Comparison of ENCODE assay signal across 23 mouse cellular contexts in the genomic region with DNA sequence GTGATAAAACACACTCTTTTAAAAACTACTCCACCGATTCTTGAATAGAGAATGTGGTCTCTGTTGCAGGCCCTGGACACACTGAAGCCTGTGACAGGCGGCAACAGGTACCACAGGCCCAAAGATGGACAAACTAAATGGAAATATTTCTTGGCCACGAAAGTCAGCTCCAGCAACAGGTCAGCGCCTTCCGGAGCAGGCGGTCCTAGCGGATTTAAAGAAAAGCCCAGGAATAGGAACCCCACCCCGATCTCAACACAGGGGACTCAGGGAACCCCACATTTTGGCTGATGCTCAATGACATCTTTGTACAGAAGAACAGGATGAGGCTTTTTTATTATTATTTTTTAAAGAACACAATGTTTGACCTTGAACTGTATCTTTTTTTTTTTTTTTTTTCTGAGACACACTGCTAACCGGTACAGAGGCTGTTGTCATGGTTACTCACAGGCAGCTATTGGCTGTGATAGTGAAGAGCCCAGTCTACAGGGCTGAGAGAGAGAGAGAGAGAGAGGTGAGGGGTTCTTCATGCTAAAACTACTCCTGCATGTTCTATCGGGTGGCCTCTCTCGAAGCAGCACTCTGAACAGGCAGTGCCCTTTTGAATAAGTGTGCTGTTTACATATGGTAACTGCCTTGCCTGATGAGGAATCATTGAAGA.
DNase-seq lines count a peak whose midpoint lies in the region; ATAC-seq lines count a peak whose summit lies in the region.
"Had no signal": no experiment of that assay in that cellular context is flagged by ENCODE, and none has a peak within 500 bp of the region (broad histone marks: within the 10 kb centered on the region; RNA-seq: fewer than 3 reads in every experiment).

No protein-coding gene starts in this region.

- H3K27ac ChIP-seq in neural tube, embryonic 13.5 days (replicated peaks) = no peak overlapping the region
- no peak overlapping the region for H3K27ac ChIP-seq in forebrain, embryonic 15.5 days (replicated peaks)
- no peak overlapping the region for H3K27ac ChIP-seq in midbrain, embryonic 14.5 days (replicated peaks; ENCODE audit: low read depth, low read length)
- H3K27ac ChIP-seq: embryonic facial prominence, embryonic 12.5 days; heart, embryonic 13.5 days; intestine, embryonic 15.5 days; limb, embryonic 13.5 days; liver, embryonic 13.5 days; stomach, postnatal 0 days had no signal

- H3K9ac ChIP-seq in neural tube, embryonic 13.5 days = no peak overlapping the region
- H3K9ac ChIP-seq in forebrain, embryonic 15.5 days (replicated peaks) = no peak overlapping the region
- no peak overlapping the region for H3K9ac ChIP-seq in midbrain, embryonic 14.5 days (replicated peaks; ENCODE audit: low read length)
- H3K9ac ChIP-seq: embryonic facial prominence, embryonic 12.5 days; heart, embryonic 13.5 days; intestine, embryonic 15.5 days; limb, embryonic 13.5 days; liver, embryonic 13.5 days; lung, embryonic 14.5 days had no signal

- no peak overlapping the region for H3K4me2 ChIP-seq in neural tube, embryonic 13.5 days
- H3K4me2 ChIP-seq in forebrain, embryonic 15.5 days (replicated peaks) = no peak overlapping the region
- no peak overlapping the region for H3K4me2 ChIP-seq in midbrain, embryonic 14.5 days (ENCODE audit: low read length)
- H3K4me2 ChIP-seq: embryonic facial prominence, embryonic 12.5 days; heart, embryonic 13.5 days; intestine, embryonic 15.5 days; limb, embryonic 13.5 days; liver, embryonic 13.5 days; lung, embryonic 14.5 days had no signal

- no peak for DNase-seq in neural tube, embryonic 10.5 days (ENCODE audit: extremely low spot score, low spot score)
- peak; percentile 72 for DNase-seq in midbrain, embryonic 14.5 days
- no peak for DNase-seq in T-cell, adult 2 months (ENCODE audit: low spot score)
- DNase-seq in kidney, postnatal 36 days = no peak
- no peak for DNase-seq in kidney, postnatal 10 days
- DNase-seq: cerebellum, adult 8-10 months; gastrocnemius, postnatal 10 days; heart, adult 11 months; liver, embryonic 13.5 days; lung, embryonic 14.5 days; lung, postnatal 36 days; retina, postnatal 1 day; right cerebral cortex, postnatal 4 days; thymus, postnatal 25 days had no signal

- no peaks in the 10 kb centered on the region for H3K9me3 ChIP-seq in neural tube, embryonic 13.5 days
- H3K9me3 ChIP-seq in forebrain, embryonic 15.5 days = no peaks in the 10 kb centered on the region
- no peaks in the 10 kb centered on the region for H3K9me3 ChIP-seq in midbrain, embryonic 14.5 days (ENCODE audit: control insufficient read depth, low read length)
- H3K9me3 ChIP-seq: intestine, embryonic 15.5 days; limb, embryonic 13.5 days; liver, embryonic 13.5 days had no signal

- 71% methylated on average over 11 of the region's 11 CpGs for WGBS in neural tube, embryonic 13.5 days
- 70% methylated on average over 11 of the region's 11 CpGs for WGBS in forebrain, embryonic 15.5 days
- WGBS in midbrain, embryonic 14.5 days = 65% methylated on average over 11 of the region's 11 CpGs

- ATAC-seq in neural tube, embryonic 13.5 days (ENCODE audit: low read depth) = peak; percentile 81; the same call in 1 of the 2 replicates
- ATAC-seq in forebrain, embryonic 15.5 days (replicated peaks) = peak; percentile 80; the same call in 1 of the 2 replicates
- peak; percentile 48; the same call in 1 of the 2 replicates for ATAC-seq in midbrain, embryonic 14.5 days (ENCODE audit: low FRiP score, low TSS enrichment)
- ATAC-seq: intestine, embryonic 15.5 days had no signal

- H3K4me3 ChIP-seq in neural tube, embryonic 13.5 days = no peak overlapping the region
- H3K4me3 ChIP-seq in forebrain, embryonic 15.5 days = no peak overlapping the region
- H3K4me3 ChIP-seq in midbrain, embryonic 14.5 days (replicated peaks; ENCODE audit: low read depth, low read length) = no peak overlapping the region
- H3K4me3 ChIP-seq: embryonic facial prominence, embryonic 12.5 days; erythroblast, embryonic 14.5 days; heart, embryonic 13.5 days; intestine, embryonic 15.5 days; limb, embryonic 13.5 days; liver, embryonic 13.5 days; myocyte had no signal

- no peaks in the 10 kb centered on the region for H3K36me3 ChIP-seq in neural tube, embryonic 13.5 days
- no peaks in the 10 kb centered on the region for H3K36me3 ChIP-seq in forebrain, embryonic 15.5 days
- H3K36me3 ChIP-seq in midbrain, embryonic 14.5 days (ENCODE audit: control insufficient read depth, insufficient read depth, low read length) = no peaks in the 10 kb centered on the region
- H3K36me3 ChIP-seq: embryonic facial prominence, embryonic 12.5 days; heart, embryonic 13.5 days; intestine, embryonic 15.5 days; limb, embryonic 13.5 days; liver, embryonic 13.5 days had no signal

- no peaks in the 10 kb centered on the region for H3K27me3 ChIP-seq in neural tube, embryonic 13.5 days
- no peaks in the 10 kb centered on the region for H3K27me3 ChIP-seq in forebrain, embryonic 15.5 days
- no peaks in the 10 kb centered on the region for H3K27me3 ChIP-seq in midbrain, embryonic 14.5 days (ENCODE audit: control insufficient read depth, insufficient read depth, low read length)
- H3K27me3 ChIP-seq: embryonic facial prominence, embryonic 12.5 days; heart, embryonic 13.5 days; intestine, embryonic 15.5 days; limb, embryonic 13.5 days; liver, embryonic 13.5 days had no signal

- H3K4me1 ChIP-seq in neural tube, embryonic 13.5 days (replicated peaks) = peaks cover 14% of the 10 kb centered on the region; the same call in 1 of the 2 replicates
- no peaks in the 10 kb centered on the region for H3K4me1 ChIP-seq in forebrain, embryonic 15.5 days
- H3K4me1 ChIP-seq in midbrain, embryonic 14.5 days (ENCODE audit: control insufficient read depth, insufficient read depth, low read length) = no peaks in the 10 kb centered on the region
- H3K4me1 ChIP-seq: embryonic facial prominence, embryonic 12.5 days; heart, embryonic 13.5 days; intestine, embryonic 15.5 days; limb, embryonic 13.5 days; liver, embryonic 13.5 days had no signal
